In genomic region chr11:100898441-100899199, GRCm38 (mm10) we compare ENCODE assay signal across 11 mouse cellular contexts. TPM values are rescaled to one million over a fixed set of nuclear protein-coding genes. Genes with fewer than 3 reads are reported as not detected.
DNase-seq lines count a peak whose midpoint lies in the region; ATAC-seq and TF ChIP-seq lines count a peak whose summit lies in the region.
"Had no signal": no experiment of that assay in that cellular context is flagged by ENCODE, and none has a peak within 500 bp of the region (broad histone marks: within the 10 kb centered on the region; RNA-seq: fewer than 3 reads in every experiment).

No protein-coding gene starts in this region.

- intact Hi-C loops in heart, postnatal 36 days (cut with DNase I), result no loop called here

- H3K4me3 ChIP-seq in heart, embryonic 12.5 days, result no peak overlapping the region
- H3K4me3 ChIP-seq in forebrain, postnatal 0 days (ENCODE audit: low read depth, low read length), result no peak overlapping the region
- no peak overlapping the region for H3K4me3 ChIP-seq in midbrain, embryonic 14.5 days (replicated peaks; ENCODE audit: low read depth, low read length)
- H3K4me3 ChIP-seq: heart, embryonic 15.5 days had no signal

- H3K27me3 ChIP-seq in heart, embryonic 12.5 days (replicated peaks), result no peaks in the 10 kb centered on the region
- H3K27me3 ChIP-seq in forebrain, postnatal 0 days (ENCODE audit: insufficient read depth, low read length), result no peaks in the 10 kb centered on the region
- no peaks in the 10 kb centered on the region for H3K27me3 ChIP-seq in midbrain, embryonic 14.5 days (ENCODE audit: control insufficient read depth, insufficient read depth, low read length)
- H3K27me3 ChIP-seq: heart, embryonic 15.5 days had no signal

- H3K9ac ChIP-seq in heart, embryonic 12.5 days, result peak overlapping the region; percentile 16; the same call in 1 of the 2 replicates
- H3K9ac ChIP-seq in forebrain, postnatal 0 days, result no peak overlapping the region
- no peak overlapping the region for H3K9ac ChIP-seq in midbrain, embryonic 14.5 days (replicated peaks; ENCODE audit: low read length)
- H3K9ac ChIP-seq: heart, embryonic 15.5 days had no signal

- no peak overlapping the region for H3K4me2 ChIP-seq in heart, embryonic 12.5 days
- no peak overlapping the region for H3K4me2 ChIP-seq in forebrain, postnatal 0 days (ENCODE audit: low read depth)
- no peak overlapping the region for H3K4me2 ChIP-seq in midbrain, embryonic 14.5 days (ENCODE audit: low read length)
- H3K4me2 ChIP-seq: heart, embryonic 15.5 days had no signal

- TF ChIP-seq CTCF in forebrain, postnatal 0 days (IDR thresholded peaks at IDR 0.05; ENCODE audit: low read depth), result no peak

- WGBS in heart, embryonic 12.5 days, result 82% methylated on average over 16 of the region's 16 CpGs
- 43% methylated on average over 16 of the region's 16 CpGs for WGBS in forebrain, postnatal 0 days
- 51% methylated on average over 16 of the region's 16 CpGs for WGBS in midbrain, embryonic 14.5 days

- no peak for ATAC-seq in heart, embryonic 12.5 days (ENCODE audit: insufficient number of reproducible peaks, low FRiP score)
- no peak for ATAC-seq in forebrain, postnatal 0 days
- no peak for ATAC-seq in midbrain, embryonic 14.5 days (ENCODE audit: low FRiP score, low TSS enrichment)
- ATAC-seq: intestine, embryonic 16.5 days had no signal

- peaks cover 78% of the 10 kb centered on the region for H3K36me3 ChIP-seq in heart, embryonic 12.5 days
- H3K36me3 ChIP-seq in forebrain, postnatal 0 days (ENCODE audit: insufficient read depth), result peaks cover 25% of the 10 kb centered on the region
- H3K36me3 ChIP-seq in midbrain, embryonic 14.5 days (ENCODE audit: control insufficient read depth, insufficient read depth, low read length), result peaks cover 18% of the 10 kb centered on the region

- H3K27ac ChIP-seq in heart, embryonic 12.5 days (ENCODE audit: poor library complexity, severe bottlenecking), result no peak overlapping the region
- 0 out of 2 replicates have a peak overlapping the region, but pooled peaks have one; percentile 9 for H3K27ac ChIP-seq in forebrain, postnatal 0 days (ENCODE audit: low read depth, low read length)
- H3K27ac ChIP-seq in midbrain, embryonic 14.5 days (replicated peaks; ENCODE audit: low read depth, low read length), result peak overlapping the region; percentile 28; the same call in 1 of the 2 replicates
- H3K27ac ChIP-seq: heart, embryonic 15.5 days; stomach, postnatal 0 days had no signal

- 0 out of 2 replicates have a peak, but pooled peaks cover 4% of the 10 kb centered on the region for H3K9me3 ChIP-seq in heart, embryonic 12.5 days (replicated peaks)
- H3K9me3 ChIP-seq in forebrain, postnatal 0 days (ENCODE audit: low read length), result peaks cover 5% of the 10 kb centered on the region; the same call in 1 of the 2 replicates
- H3K9me3 ChIP-seq in midbrain, embryonic 14.5 days (ENCODE audit: control insufficient read depth, low read length), result no peaks in the 10 kb centered on the region
- H3K9me3 ChIP-seq: heart, embryonic 15.5 days had no signal

- DNase-seq in heart, postnatal 36 days, result no peak
- DNase-seq in Muller cell, postnatal 12 days (ENCODE audit: inconsistent ontology term), result peak; percentile 77
- DNase-seq in forebrain, postnatal 0 days, result peak; percentile 34
- peak; percentile 37 for DNase-seq in midbrain, embryonic 14.5 days
- DNase-seq in right cerebral cortex, postnatal 10 days (ENCODE audit: low spot score in 2 of 2), result no peak
- DNase-seq in adrenal gland, adult 8-10 months, result no peak
- no peak for DNase-seq in ovary, postnatal 10 days (ENCODE audit: low spot score)

- H3K4me1 ChIP-seq in heart, embryonic 12.5 days (replicated peaks), result peaks cover 6% of the 10 kb centered on the region; the same call in 1 of the 2 replicates
- H3K4me1 ChIP-seq in forebrain, postnatal 0 days (ENCODE audit: insufficient read depth), result no peaks in the 10 kb centered on the region
- H3K4me1 ChIP-seq in midbrain, embryonic 14.5 days (ENCODE audit: control insufficient read depth, insufficient read depth, low read length), result peaks cover 3% of the 10 kb centered on the region; the same call in 1 of the 2 replicates

RNA-seq across cellular contexts. Expression of gene Stat5a, which starts 39.5 kb away (rescaled TPM):
- 6.6 and 8.3 TPM in 2 replicates for polyA plus RNA-seq in heart, embryonic 12.5 days (2016; fragmentation: Nextera tagmentation; extraction: Ambion mirVana)
- 10 to 100 TPM; 19.8 to 24.1 TPM for total RNA-seq in heart, postnatal 36 days (2021)
- 2.0 and 2.6 TPM in 2 replicates for total RNA-seq in forebrain, postnatal 0 days (2014; rRNA removed)
- 1.1 and 1.6 TPM in 2 replicates for polyA plus RNA-seq in forebrain, postnatal 0 days (2015; fragmentation: Nextera tagmentation; extraction: Ambion mirVana)
- 1.7 and 1.9 TPM in 2 replicates for polyA plus RNA-seq in midbrain, embryonic 14.5 days (2014; fragmentation: Nextera tagmentation; extraction: Ambion mirVana)
- 10 to 100 TPM; 30.6 to 60.4 (median 41.2) TPM for total RNA-seq in adrenal gland, adult 8-10 months (2022)

RNA-seq across cellular contexts. Expression of gene Stat3, which starts 40.7 kb away (rescaled TPM):
- 60.0 and 63.2 TPM in 2 replicates for polyA plus RNA-seq in heart, embryonic 12.5 days (2016; fragmentation: Nextera tagmentation; extraction: Ambion mirVana)
- total RNA-seq in heart, postnatal 36 days (2021), result 10 to 100 TPM; 93.5 to 93.9 TPM
- total RNA-seq in forebrain, postnatal 0 days (2014; rRNA removed), result 29.4 and 42.5 TPM in 2 replicates
- 20.5 and 31.2 TPM in 2 replicates for polyA plus RNA-seq in forebrain, postnatal 0 days (2015; fragmentation: Nextera tagmentation; extraction: Ambion mirVana)
- polyA plus RNA-seq in midbrain, embryonic 14.5 days (2014; fragmentation: Nextera tagmentation; extraction: Ambion mirVana), result 29.6 and 30.6 TPM in 2 replicates
- total RNA-seq in adrenal gland, adult 8-10 months (2022), result 100 to 1,000 TPM in 1 of 4 experiments, 10 to 100 TPM in 3; 84.0 to 116 (median 95.7) TPM

RNA-seq across cellular contexts. Expression of gene Stat5b, which starts 48.1 kb away (rescaled TPM):
- polyA plus RNA-seq in heart, embryonic 12.5 days (2016; fragmentation: Nextera tagmentation; extraction: Ambion mirVana), result 35.0 and 35.3 TPM in 2 replicates
- total RNA-seq in heart, postnatal 36 days (2021), result 10 to 100 TPM; 62.7 to 62.8 TPM
- 17.8 and 22.6 TPM in 2 replicates for total RNA-seq in forebrain, postnatal 0 days (2014; rRNA removed)
- 4.9 and 8.8 TPM in 2 replicates for polyA plus RNA-seq in forebrain, postnatal 0 days (2015; fragmentation: Nextera tagmentation; extraction: Ambion mirVana)
- polyA plus RNA-seq in midbrain, embryonic 14.5 days (2014; fragmentation: Nextera tagmentation; extraction: Ambion mirVana), result 17.2 and 18.6 TPM in 2 replicates
- 10 to 100 TPM; 64.5 to 92.1 (median 73.7) TPM for total RNA-seq in adrenal gland, adult 8-10 months (2022)

Comparison
In these comparisons a context has a peak if more than half of its experiments do, and no peak if none do; other contexts are left out.
1. DNase-seq: peak in Muller cell, postnatal 12 days (single experiment), forebrain, postnatal 0 days (single experiment) and midbrain, embryonic 14.5 days (single experiment); none in heart, postnatal 36 days (0 of 2), right cerebral cortex, postnatal 10 days (0 of 2), adrenal gland, adult 8-10 months (single experiment) and ovary, postnatal 10 days (single experiment).